Mouse (Mus musculus) R1 (cell line): ENCODE data around the gene Gm10337.
A peak's percentile ranks its signal among the peaks of the same experiment; 100 is the strongest.

Source experiments
- DNase-seq: peaks from one replicate; pipeline ENCODE4 v3.0.0-alpha.2; 2018; ENCODE audit warnings: low read depth, low spot score

Gene Gm10337

GRCm38 (mm10) chr15:102503447-102503846 lies at the start of gene Gm10337:
TSS of gene Gm10337 (plus strand) at chr15:102503722.
- DNase-seq, result no peak

GRCm38 (mm10) chr15:102455993-102456392 lies 47.5 kb upstream of the Gm10337 start:
- peak; percentile 88 for DNase-seq

- no peak for DNase-seq
Observed at GRCm38 (mm10) chr15:102458050-102458736, 45.3 kb upstream of the Gm10337 start.

GRCm38 (mm10) chr15:102458904-102459317 lies 44.6 kb upstream of the Gm10337 start, which contains the start of gene Prr13:
TSS of gene Prr13 (plus strand) at chr15:102459028.
- DNase-seq, result peak; percentile 98

GRCm38 (mm10) chr15:102459381-102459780 lies 44.1 kb upstream of the Gm10337 start:
- peak; percentile 50 for DNase-seq

- DNase-seq, result peak; percentile 46
Observed at GRCm38 (mm10) chr15:102459847-102460246, 43.7 kb upstream of the Gm10337 start.

- no peak for DNase-seq
Observed at GRCm38 (mm10) chr15:102460409-102460808, 43.1 kb upstream of the Gm10337 start.

- DNase-seq, result peak; percentile 64
Observed at GRCm38 (mm10) chr15:102460971-102461370, 42.6 kb upstream of the Gm10337 start.

GRCm38 (mm10) chr15:102461430-102462075 lies 42.0 kb upstream of the Gm10337 start:
- DNase-seq, result peak; percentile 66

- DNase-seq, result peak; percentile 75
Observed at GRCm38 (mm10) chr15:102463666-102464065, 39.9 kb upstream of the Gm10337 start.

- peak; percentile 60 for DNase-seq
Observed at GRCm38 (mm10) chr15:102468675-102469370, 34.7 kb upstream of the Gm10337 start.

GRCm38 (mm10) chr15:102470183-102470604 lies 33.3 kb upstream of the Gm10337 start, which contains the start of gene Pcbp2:
TSS of gene Pcbp2 (plus strand) at chr15:102470539.
- DNase-seq, result peak; percentile 98

- DNase-seq, result peak; percentile 84
Observed at GRCm38 (mm10) chr15:102470605-102471294, 32.8 kb upstream of the Gm10337 start.

- DNase-seq, result no peak
Observed at GRCm38 (mm10) chr15:102471295-102471645, 32.3 kb upstream of the Gm10337 start.

- DNase-seq, result no peak
Observed at GRCm38 (mm10) chr15:102471727-102472126, 31.8 kb upstream of the Gm10337 start.

- DNase-seq, result no peak
Observed at GRCm38 (mm10) chr15:102473246-102473645, 30.3 kb upstream of the Gm10337 start.

- no peak for DNase-seq
Observed at GRCm38 (mm10) chr15:102474520-102474919, 29.0 kb upstream of the Gm10337 start.

- no peak for DNase-seq
Observed at GRCm38 (mm10) chr15:102483136-102483535, 20.4 kb upstream of the Gm10337 start.

GRCm38 (mm10) chr15:102485853-102486252 lies 17.7 kb upstream of the Gm10337 start:
- no peak for DNase-seq

GRCm38 (mm10) chr15:102487664-102488063 lies 15.9 kb upstream of the Gm10337 start:
- DNase-seq, result no peak

- DNase-seq, result no peak
Observed at GRCm38 (mm10) chr15:102498322-102498721, 5.2 kb upstream of the Gm10337 start.

GRCm38 (mm10) chr15:102499370-102499769 lies 4.2 kb upstream of the Gm10337 start:
- no peak for DNase-seq
